27 mouse cellular contexts compared by ENCODE assay signal in the genomic region with DNA sequence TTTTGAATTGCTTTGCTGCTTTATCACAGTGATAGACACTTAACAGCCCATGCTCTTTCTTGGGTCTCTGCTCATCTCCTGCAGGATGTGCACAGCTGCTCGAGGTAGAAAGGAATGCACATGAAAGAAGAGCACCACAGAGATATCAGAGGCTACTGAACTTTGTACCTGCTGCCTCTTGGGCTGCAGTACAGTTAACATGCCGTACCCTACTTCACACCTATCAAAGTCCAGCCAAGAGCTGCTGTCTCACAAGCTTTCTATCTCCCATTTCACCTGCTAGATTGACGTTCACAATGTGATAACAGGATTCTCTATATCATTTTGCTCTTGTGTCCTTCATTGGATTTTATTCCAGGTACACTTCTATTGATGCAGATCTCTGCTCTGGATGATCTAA.
A peak's percentile ranks its signal among the peaks of the same experiment; 100 is the strongest.
DNase-seq lines count a peak whose midpoint lies in the region; ATAC-seq and TF ChIP-seq lines count a peak whose summit lies in the region.
"Had no signal": no experiment of that assay in that cellular context is flagged by ENCODE, and none has a peak within 500 bp of the region (broad histone marks: within the 10 kb centered on the region; RNA-seq: fewer than 3 reads in every experiment).

No protein-coding gene starts in this region.

- DNase-seq in kidney, adult 2 months: peak; percentile 29
- DNase-seq in kidney, postnatal 10 days: no peak
- DNase-seq in liver, adult 2 months (ENCODE audit: extremely low read depth, low read depth, low spot score): peak; percentile 3
- DNase-seq in liver, postnatal 0 days: no peak
- DNase-seq in thymus, postnatal 4 days: peak; percentile 7
- no peak for DNase-seq in thymus, postnatal 25 days
- no peak for DNase-seq in layer of hippocampus, postnatal 36 days
- no peak for DNase-seq in layer of hippocampus, postnatal 14 days (ENCODE audit: low spot score in 2 of 2)
- DNase-seq: adrenal gland, adult 8-10 months; adrenal gland, postnatal 25 days; cerebellum, adult 11-12 months; cerebellum, adult 8-10 months; cerebellum, postnatal 10 days; cerebellum, postnatal 36 days; embryo, embryonic 11 days; gastrocnemius, postnatal 25 days; heart, adult 2 months; heart, postnatal 14 days; heart, postnatal 4 days had no signal

- H3K27me3 ChIP-seq in kidney, adult 2 months (replicated peaks; ENCODE audit: control insufficient read depth, insufficient read depth, low read length): no peaks in the 10 kb centered on the region
- no peaks in the 10 kb centered on the region for H3K27me3 ChIP-seq in liver, adult 2 months (ENCODE audit: control insufficient read depth, insufficient read depth, low read length)
- no peaks in the 10 kb centered on the region for H3K27me3 ChIP-seq in liver, postnatal 0 days (ENCODE audit: insufficient read depth, low read length)
- H3K27me3 ChIP-seq: embryonic facial prominence, embryonic 13.5 days; forebrain, embryonic 12.5 days; forebrain, embryonic 15.5 days; heart, embryonic 13.5 days had no signal

- 47% methylated on average over 3 of the region's 3 CpGs for WGBS in kidney, adult 2 months
- WGBS in liver, adult 2 months: 36% methylated on average over 3 of the region's 3 CpGs
- 57% methylated on average over 3 of the region's 3 CpGs for WGBS in liver, postnatal 0 days (ENCODE audit: insufficient replicate concordance)

- no peak overlapping the region for H3K4me3 ChIP-seq in kidney, adult 2 months (ENCODE audit: insufficient read depth, low read depth, low read length)
- H3K4me3 ChIP-seq in liver, adult 2 months (ENCODE audit: insufficient read depth, low read depth, low read length): no peak overlapping the region
- no peak overlapping the region for H3K4me3 ChIP-seq in liver, postnatal 0 days (ENCODE audit: low read depth, low read length)
- H3K4me3 ChIP-seq: embryonic facial prominence, embryonic 10.5 days; embryonic facial prominence, embryonic 13.5 days; erythroblast, embryonic 14.5 days; forebrain, embryonic 12.5 days; forebrain, embryonic 15.5 days; heart, adult 2 months; heart, embryonic 10.5 days; heart, embryonic 13.5 days had no signal

- no peak for ATAC-seq in liver, postnatal 0 days
- ATAC-seq: activated CD4-positive, CD25-positive, alpha-beta regulatory T cell, adult 4 months; forebrain, embryonic 15.5 days had no signal

- H3K36me3 ChIP-seq in kidney, adult 2 months (ENCODE audit: control insufficient read depth, insufficient read depth, low read length): no peaks in the 10 kb centered on the region
- no peaks in the 10 kb centered on the region for H3K36me3 ChIP-seq in liver, adult 2 months (ENCODE audit: control insufficient read depth, insufficient read depth, low read length)
- no peaks in the 10 kb centered on the region for H3K36me3 ChIP-seq in liver, postnatal 0 days (replicated peaks; ENCODE audit: insufficient read depth, low read length)
- H3K36me3 ChIP-seq: embryonic facial prominence, embryonic 10.5 days; embryonic facial prominence, embryonic 13.5 days; forebrain, embryonic 12.5 days; forebrain, embryonic 15.5 days; heart, embryonic 10.5 days; heart, embryonic 13.5 days had no signal

- TF ChIP-seq EP300 in liver, postnatal 0 days (IDR thresholded peaks at IDR 0.05; ENCODE audit: low read depth): no peak

- no peak overlapping the region for H3K4me2 ChIP-seq in liver, postnatal 0 days (ENCODE audit: low read depth, low read length)
- H3K4me2 ChIP-seq: embryonic facial prominence, embryonic 13.5 days; forebrain, embryonic 12.5 days; forebrain, embryonic 15.5 days; heart, embryonic 13.5 days had no signal

- no peak overlapping the region for H3K27ac ChIP-seq in kidney, adult 2 months (ENCODE audit: insufficient read depth, low read depth, low read length)
- H3K27ac ChIP-seq in liver, adult 2 months (replicated peaks; ENCODE audit: insufficient read depth, low read depth, low read length): no peak overlapping the region
- H3K27ac ChIP-seq in liver, postnatal 0 days (ENCODE audit: low read depth): no peak overlapping the region
- H3K27ac ChIP-seq: embryonic facial prominence, embryonic 10.5 days; embryonic facial prominence, embryonic 13.5 days; forebrain, embryonic 12.5 days; forebrain, embryonic 15.5 days; heart, adult 2 months; heart, embryonic 10.5 days; heart, embryonic 13.5 days had no signal

- H3K9me3 ChIP-seq in liver, postnatal 0 days (ENCODE audit: low read length): no peaks in the 10 kb centered on the region
- H3K9me3 ChIP-seq: embryonic facial prominence, embryonic 10.5 days; embryonic facial prominence, embryonic 13.5 days; forebrain, embryonic 12.5 days; forebrain, embryonic 15.5 days; heart, embryonic 10.5 days; heart, embryonic 13.5 days had no signal

- no peaks in the 10 kb centered on the region for H3K79me2 ChIP-seq in liver, adult 2 months (ENCODE audit: control insufficient read depth, insufficient read depth, low read length)

- H3K4me1 ChIP-seq in kidney, adult 2 months (ENCODE audit: control insufficient read depth, insufficient read depth, low read length): no peaks in the 10 kb centered on the region
- no peaks in the 10 kb centered on the region for H3K4me1 ChIP-seq in liver, adult 2 months (ENCODE audit: control insufficient read depth, insufficient read depth, low read length)
- no peaks in the 10 kb centered on the region for H3K4me1 ChIP-seq in liver, postnatal 0 days (ENCODE audit: insufficient read depth)
- H3K4me1 ChIP-seq: embryonic facial prominence, embryonic 10.5 days; embryonic facial prominence, embryonic 13.5 days; forebrain, embryonic 12.5 days; forebrain, embryonic 15.5 days; heart, embryonic 10.5 days had no signal

- no peak overlapping the region for H3K9ac ChIP-seq in liver, adult 2 months (ENCODE audit: low read depth, low read length)
- H3K9ac ChIP-seq in liver, postnatal 0 days (replicated peaks): no peak overlapping the region
- H3K9ac ChIP-seq: embryonic facial prominence, embryonic 13.5 days; forebrain, embryonic 12.5 days; forebrain, embryonic 15.5 days; heart, embryonic 13.5 days had no signal

- TF ChIP-seq POLR2A in kidney, adult 2 months (IDR thresholded peaks at IDR 0.05; ENCODE audit: low read depth, low read length): no peak
- TF ChIP-seq POLR2A in liver, adult 2 months (IDR thresholded peaks at IDR 0.05; ENCODE audit: extremely low read depth, insufficient read depth, low read length): no peak

- TF ChIP-seq CTCF in kidney, adult 2 months (conservative IDR thresholded peaks at IDR 0.05; ENCODE audit: insufficient read depth, insufficient read length, low read depth, low read length): no peak
- TF ChIP-seq CTCF in liver, adult 2 months (IDR thresholded peaks at IDR 0.05; ENCODE audit: low read depth, low read length): no peak
- no peak for TF ChIP-seq CTCF in liver, postnatal 0 days (IDR thresholded peaks at IDR 0.05; ENCODE audit: low read depth)

Comparison
In these comparisons a context has a peak if more than half of its experiments do, and no peak if none do; other contexts are left out.
1. DNase-seq: peak in kidney, adult 2 months (single experiment), liver, adult 2 months (single experiment) and thymus, postnatal 4 days (single experiment); none in kidney, postnatal 10 days (single experiment), liver, postnatal 0 days (single experiment), thymus, postnatal 25 days (single experiment), layer of hippocampus, postnatal 36 days (0 of 2) and layer of hippocampus, postnatal 14 days (0 of 2).